Mouse (Mus musculus): Measurements from ENCODE around the gene Ckmt1. TPM values are rescaled to one million over a fixed set of nuclear protein-coding genes. Genes with fewer than 3 reads are reported as not detected.

Gene Ckmt1
- total and polyA plus RNA-seq, 2 experiments from 2014 or later = 1.4 to 2.6 TPM

DNA sequence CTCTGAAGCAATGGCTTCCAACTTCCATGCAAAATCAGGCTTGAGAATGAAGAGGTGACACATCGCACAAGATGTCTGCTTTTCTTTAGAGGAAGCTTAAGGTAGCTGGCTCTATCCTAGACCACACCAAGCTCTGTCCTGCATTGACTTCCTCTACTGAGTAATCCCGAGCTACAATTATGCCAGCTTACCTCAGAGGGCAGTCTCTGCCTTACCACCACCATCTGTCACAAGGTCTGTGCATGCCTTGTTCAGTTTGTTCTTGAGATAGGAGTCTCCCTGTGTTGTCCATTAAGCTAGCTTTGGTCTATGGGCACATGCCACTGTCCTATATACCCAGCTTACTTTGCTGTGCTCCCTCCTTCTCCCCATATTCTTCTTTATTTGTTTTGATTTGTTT is 28.0 kb upstream of the Ckmt1 start:
- no peak for TF ChIP-seq EP300 (IDR thresholded peaks at IDR 0.05; ENCODE audit: low read depth)
- no peak for TF ChIP-seq CTCF (IDR thresholded peaks at IDR 0.05; ENCODE audit: low read depth)
- Histone ChIP-seq H3K27ac (ENCODE audit: low read depth) (no peak overlapping the region), H3K9me3 (replicated peaks; ENCODE audit: control insufficient read depth, low read length) (no peaks in the 10 kb centered on the region), H3K4me3 (ENCODE audit: low read depth, low read length) (no peak overlapping the region), H3K4me2 (ENCODE audit: low read depth, low read length) (no peak overlapping the region), H3K36me3 (replicated peaks; ENCODE audit: control insufficient read depth, insufficient read depth, low read length) (peaks cover 32% of the 10 kb centered on the region; the same call in 1 of the 2 replicates), H3K4me1 (ENCODE audit: control insufficient read depth, insufficient read depth) (no peaks in the 10 kb centered on the region), H3K27me3 (ENCODE audit: control insufficient read depth, insufficient read depth, low read length) (no peaks in the 10 kb centered on the region), H3K9ac (replicated peaks; ENCODE audit: low read depth, low read length) (no peak overlapping the region)
- 91% methylated on average over 2 of the region's 2 CpGs for WGBS
- ATAC-seq (ENCODE audit: insufficient read depth, low read depth) (no peak), DNase-seq (ENCODE audit: low spot score) (no peak)

DNA sequence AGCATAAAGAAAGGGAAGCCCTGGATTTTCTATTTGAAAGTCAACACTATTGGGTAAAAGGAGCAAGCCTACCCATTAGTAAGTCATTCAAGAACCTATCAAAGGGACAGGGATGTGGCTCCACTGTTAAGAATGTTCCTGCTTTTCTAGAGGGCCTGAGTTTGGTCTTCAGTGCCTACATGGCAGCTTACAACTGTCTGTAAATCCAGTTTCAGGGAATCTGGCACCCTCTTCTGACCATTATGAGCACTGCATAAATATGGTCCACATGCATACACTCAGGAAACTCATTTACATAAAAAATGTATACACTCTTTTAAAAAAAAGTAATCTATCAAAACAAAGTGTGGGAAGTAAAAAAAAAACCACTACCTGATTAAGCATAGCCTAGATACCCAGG is 18.5 kb upstream of the Ckmt1 start:
- DNase-seq (ENCODE audit: low spot score) = no peak
- H3K4me2 ChIP-seq (ENCODE audit: low read depth, low read length) = no peak overlapping the region
- no peaks in the 10 kb centered on the region for H3K27me3 ChIP-seq (ENCODE audit: control insufficient read depth, insufficient read depth, low read length)
- no peak overlapping the region for H3K4me3 ChIP-seq (ENCODE audit: low read depth, low read length)
- no peak for ATAC-seq (ENCODE audit: insufficient read depth, low read depth)
- H3K4me1 ChIP-seq (ENCODE audit: control insufficient read depth, insufficient read depth) = no peaks in the 10 kb centered on the region
- peaks cover 25% of the 10 kb centered on the region for H3K36me3 ChIP-seq (replicated peaks; ENCODE audit: control insufficient read depth, insufficient read depth, low read length)
- H3K9me3 ChIP-seq (replicated peaks; ENCODE audit: control insufficient read depth, low read length) = no peaks in the 10 kb centered on the region
- H3K27ac ChIP-seq (ENCODE audit: low read depth) = no peak overlapping the region
- H3K9ac ChIP-seq (replicated peaks; ENCODE audit: low read depth, low read length) = no peak overlapping the region
- TF ChIP-seq EP300 (IDR thresholded peaks at IDR 0.05; ENCODE audit: low read depth) = no peak
- peak; percentile 18; the same call in 1 of the 2 replicates for TF ChIP-seq CTCF (IDR thresholded peaks at IDR 0.05; ENCODE audit: low read depth)

DNA sequence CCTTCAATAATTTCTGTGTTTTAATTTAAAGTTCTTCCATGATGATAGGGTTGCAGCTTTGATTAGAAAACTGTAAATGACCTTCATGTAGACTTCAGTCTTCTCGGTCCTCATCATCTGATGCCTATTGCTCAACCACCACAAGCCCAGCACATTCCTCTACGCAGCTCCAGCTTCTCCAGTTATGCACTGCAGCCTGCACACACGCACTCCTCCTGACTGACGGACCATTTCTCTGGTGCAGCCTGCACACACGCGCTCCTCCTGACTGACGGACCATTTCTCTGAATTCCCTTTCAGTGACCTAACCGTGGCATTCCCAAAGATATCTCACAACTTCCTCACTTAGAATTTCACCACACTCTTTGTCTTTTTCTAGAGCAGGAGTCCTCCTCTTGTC is 4.4 kb upstream of the Ckmt1 start:
- H3K27ac ChIP-seq (ENCODE audit: low read depth) = no peak overlapping the region
- no peak overlapping the region for H3K4me3 ChIP-seq (ENCODE audit: low read depth, low read length)
- peak overlapping the region; percentile 13; the same call in 1 of the 2 replicates for H3K4me2 ChIP-seq (ENCODE audit: low read depth, low read length)
- peaks cover 14% of the 10 kb centered on the region; the same call in 1 of the 2 replicates for H3K36me3 ChIP-seq (replicated peaks; ENCODE audit: control insufficient read depth, insufficient read depth, low read length)
- H3K27me3 ChIP-seq (ENCODE audit: control insufficient read depth, insufficient read depth, low read length) = peaks cover 18% of the 10 kb centered on the region
- no peak overlapping the region for H3K9ac ChIP-seq (replicated peaks; ENCODE audit: low read depth, low read length)
- TF ChIP-seq CTCF (IDR thresholded peaks at IDR 0.05; ENCODE audit: low read depth) (no peak), EP300 (IDR thresholded peaks at IDR 0.05; ENCODE audit: low read depth) (no peak)
- DNase-seq (ENCODE audit: low spot score) (peak; percentile 39), ATAC-seq (ENCODE audit: insufficient read depth, low read depth) (no peak)
- peaks cover 9% of the 10 kb centered on the region for H3K4me1 ChIP-seq (ENCODE audit: control insufficient read depth, insufficient read depth)
- 15% methylated on average over 8 of the region's 8 CpGs for WGBS
- H3K9me3 ChIP-seq (replicated peaks; ENCODE audit: control insufficient read depth, low read length) = no peaks in the 10 kb centered on the region

DNA sequence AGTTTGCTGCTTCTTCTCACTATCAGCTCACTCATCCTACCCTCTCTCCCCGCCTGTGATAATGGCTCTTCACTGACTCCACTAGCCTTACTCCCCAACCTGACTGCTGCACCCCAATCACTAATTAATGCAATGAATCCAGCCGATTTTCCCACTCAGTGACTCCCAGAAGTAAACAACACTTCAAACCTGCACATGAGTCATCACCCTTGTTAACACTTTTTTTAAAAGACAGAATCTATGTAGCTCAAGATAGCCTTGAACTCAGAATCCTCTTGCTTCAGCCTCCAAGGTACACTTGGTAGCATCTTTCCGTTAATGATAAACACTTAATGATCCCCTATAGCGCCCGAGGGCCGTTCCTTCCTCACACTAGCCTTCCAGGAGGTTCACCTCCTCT is 3.1 kb upstream of the Ckmt1 start:
- DNase-seq (ENCODE audit: low spot score) (no peak), ATAC-seq (ENCODE audit: insufficient read depth, low read depth) (no peak)
- H3K27ac ChIP-seq (ENCODE audit: low read depth) = no peak overlapping the region
- TF ChIP-seq CTCF (IDR thresholded peaks at IDR 0.05; ENCODE audit: low read depth) = no peak
- no peak for TF ChIP-seq EP300 (IDR thresholded peaks at IDR 0.05; ENCODE audit: low read depth)
- H3K9ac ChIP-seq (replicated peaks; ENCODE audit: low read depth, low read length) = peak overlapping the region; percentile 74
- 4% methylated on average over 6 of the region's 6 CpGs for WGBS
- no peaks in the 10 kb centered on the region for H3K9me3 ChIP-seq (replicated peaks; ENCODE audit: control insufficient read depth, low read length)
- H3K36me3 ChIP-seq (replicated peaks; ENCODE audit: control insufficient read depth, insufficient read depth, low read length) = peaks cover 7% of the 10 kb centered on the region; the same call in 1 of the 2 replicates
- peaks cover 31% of the 10 kb centered on the region for H3K27me3 ChIP-seq (ENCODE audit: control insufficient read depth, insufficient read depth, low read length)
- peaks cover 9% of the 10 kb centered on the region for H3K4me1 ChIP-seq (ENCODE audit: control insufficient read depth, insufficient read depth)
- peak overlapping the region; percentile 79 for H3K4me3 ChIP-seq (ENCODE audit: low read depth, low read length)
- peak overlapping the region; percentile 96 for H3K4me2 ChIP-seq (ENCODE audit: low read depth, low read length)

DNA sequence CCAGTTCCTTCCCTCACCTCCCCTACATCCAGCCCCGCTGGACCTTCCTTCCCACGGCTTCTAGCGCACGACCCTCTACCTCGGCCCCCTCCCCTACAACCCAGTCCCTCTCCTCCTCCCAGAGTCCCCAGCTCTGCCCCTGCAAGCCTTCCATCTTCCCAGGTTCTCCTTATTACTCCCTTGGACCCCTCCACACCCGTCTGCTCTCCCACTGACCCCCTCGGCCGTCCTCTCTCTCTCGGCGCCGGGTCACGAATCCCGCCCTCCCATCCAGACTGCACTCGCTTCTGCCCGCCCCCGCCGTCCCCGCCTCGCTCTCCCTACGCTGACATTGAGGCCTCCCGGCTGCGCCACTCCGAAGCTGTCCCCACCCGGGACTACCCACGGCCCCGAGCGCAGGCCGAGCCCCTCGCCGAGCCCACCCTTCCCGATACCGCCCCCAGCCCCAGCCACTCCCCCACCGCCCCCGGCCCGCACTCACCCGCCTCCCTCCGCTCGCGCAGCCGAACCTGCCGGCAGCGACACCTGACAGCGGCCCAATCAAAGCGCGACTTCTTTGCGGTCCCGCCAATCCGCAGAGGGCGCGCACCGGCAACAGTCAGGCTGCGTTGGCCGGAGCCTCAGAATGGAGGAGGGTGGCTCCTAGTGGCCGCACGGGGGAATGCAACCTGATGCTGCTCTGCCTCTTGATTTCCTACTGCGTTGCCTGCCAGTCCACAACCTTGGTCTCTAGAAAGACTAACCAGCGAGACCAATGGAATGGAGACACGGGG is 2.5 kb upstream of the Ckmt1 start, which contains the start of gene Ppip5k1:
Gene Ppip5k1 (minus strand): TSS at position 577 of the 773 bp plus-strand sequence.
- peak within 1 kb of the TSS; percentile 74 for H3K9ac ChIP-seq (replicated peaks; ENCODE audit: low read depth, low read length)
- H3K4me1 ChIP-seq (ENCODE audit: control insufficient read depth, insufficient read depth) = peaks cover 9% of the 10 kb centered on the region
- H3K36me3 ChIP-seq (replicated peaks; ENCODE audit: control insufficient read depth, insufficient read depth, low read length) = peaks cover under 1% of the 10 kb centered on the region; the same call in 1 of the 2 replicates
- WGBS = under 1% methylated on average over 58 of the region's 58 CpGs
- TF ChIP-seq EP300 (IDR thresholded peaks at IDR 0.05; ENCODE audit: low read depth) (no peak), CTCF (IDR thresholded peaks at IDR 0.05; ENCODE audit: low read depth) (peak; percentile 96)
- peak; percentile 97 for ATAC-seq (ENCODE audit: insufficient read depth, low read depth)
- peak within 1 kb of the TSS; percentile 96 for H3K4me2 ChIP-seq (ENCODE audit: low read depth, low read length)
- peaks cover 36% of the 10 kb centered on the region for H3K27me3 ChIP-seq (ENCODE audit: control insufficient read depth, insufficient read depth, low read length)
- peak within 1 kb of the TSS; percentile 36; the same call in 1 of the 2 replicates for H3K27ac ChIP-seq (ENCODE audit: low read depth)
- peak; percentile 95 for DNase-seq (ENCODE audit: low spot score)
- H3K4me3 ChIP-seq (ENCODE audit: low read depth, low read length) = peak within 1 kb of the TSS; percentile 79
- no peaks in the 10 kb centered on the region for H3K9me3 ChIP-seq (replicated peaks; ENCODE audit: control insufficient read depth, low read length)

Measured in heart, postnatal 0 days (tissue).